In the genomic region with DNA sequence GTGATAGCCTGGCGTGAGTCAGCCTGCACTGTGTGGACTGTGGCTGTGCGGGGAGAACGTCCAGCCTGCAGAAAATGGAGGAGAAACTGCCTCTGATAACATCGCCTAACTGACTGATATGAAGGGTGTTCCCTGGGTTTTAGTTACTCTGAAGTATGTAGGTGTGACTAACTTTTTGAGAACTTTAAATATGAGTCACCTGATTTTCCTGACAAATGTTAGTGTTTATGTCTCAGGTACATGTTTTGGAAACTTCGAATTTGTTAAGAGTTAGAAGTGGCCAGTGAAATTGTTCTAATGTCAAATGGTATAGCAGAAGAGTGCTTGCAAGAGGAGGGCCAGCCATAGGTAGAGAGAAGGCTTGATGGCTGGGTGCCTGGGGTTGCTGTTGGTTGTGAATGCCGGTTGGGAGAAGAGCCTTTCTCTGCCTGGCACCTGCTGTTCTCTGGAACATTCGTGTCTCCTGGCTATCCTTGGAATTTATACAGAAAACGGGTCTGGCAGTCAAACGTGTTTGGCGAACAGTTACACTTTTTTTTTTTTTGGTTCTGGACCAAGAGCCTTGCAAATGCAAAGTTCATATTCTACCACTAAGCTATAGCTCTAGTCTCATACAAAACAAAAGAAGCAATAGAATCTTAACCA, we compare ENCODE assay signal across 23 mouse cellular contexts. TPM values are rescaled to one million over a fixed set of nuclear protein-coding genes. Genes with fewer than 3 reads are reported as not detected.
A peak's percentile ranks its signal among the peaks of the same experiment; 100 is the strongest.
DNase-seq lines count a peak whose midpoint lies in the region; ATAC-seq and TF ChIP-seq lines count a peak whose summit lies in the region.
"Had no signal": no experiment of that assay in that cellular context is flagged by ENCODE, and none has a peak within 500 bp of the region (broad histone marks: within the 10 kb centered on the region; RNA-seq: fewer than 3 reads in every experiment).

No protein-coding gene starts in this region.

- TF ChIP-seq POLR2A in liver, adult 2 months (IDR thresholded peaks at IDR 0.05; ENCODE audit: extremely low read depth, insufficient read depth, low read length) = no peak
- TF ChIP-seq POLR2A in small intestine, adult 2 months (IDR thresholded peaks at IDR 0.05; ENCODE audit: low read depth, low read length) = no peak

- no peak overlapping the region for H3K4me2 ChIP-seq in forebrain, embryonic 14.5 days (ENCODE audit: low read length)
- H3K4me2 ChIP-seq in forebrain, embryonic 16.5 days (ENCODE audit: low read length) = no peak overlapping the region
- no peak overlapping the region for H3K4me2 ChIP-seq in liver, embryonic 11.5 days
- no peak overlapping the region for H3K4me2 ChIP-seq in midbrain, embryonic 13.5 days (replicated peaks)
- H3K4me2 ChIP-seq: embryonic facial prominence, embryonic 15.5 days; hindbrain, embryonic 12.5 days; kidney, embryonic 15.5 days; liver, embryonic 12.5 days; midbrain, embryonic 15.5 days; neural tube, embryonic 13.5 days had no signal

- no peak overlapping the region for H3K27ac ChIP-seq in forebrain, embryonic 14.5 days (ENCODE audit: low read depth, low read length)
- no peak overlapping the region for H3K27ac ChIP-seq in forebrain, embryonic 16.5 days (ENCODE audit: low read length)
- H3K27ac ChIP-seq in liver, adult 2 months (replicated peaks; ENCODE audit: insufficient read depth, low read depth, low read length) = no peak overlapping the region
- no peak overlapping the region for H3K27ac ChIP-seq in liver, embryonic 11.5 days (ENCODE audit: low read depth, low read length)
- peak overlapping the region; percentile 71; the same call in 1 of the 2 replicates for H3K27ac ChIP-seq in small intestine, adult 2 months (ENCODE audit: insufficient read depth, low read depth, low read length)
- no peak overlapping the region for H3K27ac ChIP-seq in midbrain, embryonic 13.5 days
- H3K27ac ChIP-seq: embryonic facial prominence, embryonic 15.5 days; gastrocnemius, adult 2 months; hindbrain, embryonic 12.5 days; kidney, embryonic 15.5 days; layer of hippocampus, adult 2 months; liver, embryonic 12.5 days; midbrain, embryonic 15.5 days; neural tube, embryonic 13.5 days had no signal

- 65% methylated on average over 10 of the region's 10 CpGs for WGBS in forebrain, embryonic 14.5 days
- WGBS in forebrain, embryonic 16.5 days = 53% methylated on average over 10 of the region's 10 CpGs
- 36% methylated on average over 10 of the region's 10 CpGs for WGBS in liver, adult 2 months
- 57% methylated on average over 10 of the region's 10 CpGs for WGBS in liver, embryonic 11.5 days
- 25% methylated on average over 10 of the region's 10 CpGs for WGBS in small intestine, adult 2 months
- 72% methylated on average over 10 of the region's 10 CpGs for WGBS in midbrain, embryonic 13.5 days

- peak; percentile 15 for DNase-seq in forebrain, embryonic 14.5 days (ENCODE audit: low spot score)
- DNase-seq in liver, adult 2 months (ENCODE audit: extremely low read depth, low read depth, low spot score) = peak; percentile 82
- DNase-seq in liver, embryonic 11.5 days (ENCODE audit: low spot score) = no peak
- DNase-seq in adipocyte (ENCODE audit: low spot score) = peak; percentile 34
- DNase-seq in layer of hippocampus, adult 18-20 months (ENCODE audit: low spot score in 2 of 2) = no peak
- DNase-seq: cerebellum, adult 9-10 months; gastrocnemius, adult 2 months; lung, adult 18-20 months; lung, postnatal 36 days; retina, postnatal 1 day; thymus, adult 2 months had no signal

- 0 out of 2 replicates have a peak, but pooled peaks cover 12% of the 10 kb centered on the region for H3K36me3 ChIP-seq in forebrain, embryonic 14.5 days (ENCODE audit: control insufficient read depth, insufficient read depth, low read length)
- H3K36me3 ChIP-seq in forebrain, embryonic 16.5 days (ENCODE audit: control insufficient read depth, insufficient read depth) = no peaks in the 10 kb centered on the region
- no peaks in the 10 kb centered on the region for H3K36me3 ChIP-seq in liver, adult 2 months (ENCODE audit: control insufficient read depth, insufficient read depth, low read length)
- H3K36me3 ChIP-seq in liver, embryonic 11.5 days (ENCODE audit: control insufficient read depth, insufficient read depth, low read length) = no peaks in the 10 kb centered on the region
- H3K36me3 ChIP-seq in small intestine, adult 2 months (ENCODE audit: control insufficient read depth, insufficient read depth, low read length) = peaks cover 10% of the 10 kb centered on the region
- H3K36me3 ChIP-seq in midbrain, embryonic 13.5 days = peaks cover 22% of the 10 kb centered on the region
- H3K36me3 ChIP-seq: embryonic facial prominence, embryonic 15.5 days; liver, embryonic 12.5 days; midbrain, embryonic 15.5 days had no signal

- TF ChIP-seq CTCF in liver, adult 2 months (IDR thresholded peaks at IDR 0.05; ENCODE audit: low read depth, low read length) = no peak
- no peak for TF ChIP-seq CTCF in small intestine, adult 2 months (IDR thresholded peaks at IDR 0.05; ENCODE audit: extremely low read depth, insufficient read length, insufficient replicate concordance, low read depth, low read length)

- H3K9me3 ChIP-seq in forebrain, embryonic 14.5 days (replicated peaks; ENCODE audit: control insufficient read depth, low read length) = no peaks in the 10 kb centered on the region
- no peaks in the 10 kb centered on the region for H3K9me3 ChIP-seq in forebrain, embryonic 16.5 days (ENCODE audit: control insufficient read depth, low read length)
- H3K9me3 ChIP-seq in liver, embryonic 11.5 days (ENCODE audit: control insufficient read depth, low read length) = no peaks in the 10 kb centered on the region
- no peaks in the 10 kb centered on the region for H3K9me3 ChIP-seq in midbrain, embryonic 13.5 days
- H3K9me3 ChIP-seq: embryonic facial prominence, embryonic 15.5 days; hindbrain, embryonic 12.5 days; kidney, embryonic 15.5 days; liver, embryonic 12.5 days; midbrain, embryonic 15.5 days; neural tube, embryonic 13.5 days had no signal

- peaks cover 6% of the 10 kb centered on the region; the same call in 1 of the 2 replicates for H3K79me2 ChIP-seq in liver, adult 2 months (ENCODE audit: control insufficient read depth, insufficient read depth, low read length)

- H3K4me3 ChIP-seq in forebrain, embryonic 14.5 days (ENCODE audit: low read depth, low read length) = no peak overlapping the region
- H3K4me3 ChIP-seq in forebrain, embryonic 16.5 days (replicated peaks; ENCODE audit: low read length) = no peak overlapping the region
- H3K4me3 ChIP-seq in liver, adult 2 months (ENCODE audit: insufficient read depth, low read depth, low read length) = no peak overlapping the region
- no peak overlapping the region for H3K4me3 ChIP-seq in liver, embryonic 11.5 days (ENCODE audit: low read depth, low read length)
- H3K4me3 ChIP-seq in small intestine, adult 2 months (ENCODE audit: low read depth, low read length) = no peak overlapping the region
- H3K4me3 ChIP-seq in midbrain, embryonic 13.5 days (replicated peaks) = no peak overlapping the region
- H3K4me3 ChIP-seq: embryonic facial prominence, embryonic 15.5 days; gastrocnemius, adult 2 months; hindbrain, embryonic 12.5 days; kidney, embryonic 15.5 days; layer of hippocampus, adult 2 months; liver, embryonic 12.5 days; midbrain, embryonic 15.5 days; neural tube, embryonic 13.5 days had no signal

- no peaks in the 10 kb centered on the region; the same call in 1 of the 2 replicates for H3K27me3 ChIP-seq in forebrain, embryonic 14.5 days (replicated peaks; ENCODE audit: control insufficient read depth, insufficient read depth, low read length)
- H3K27me3 ChIP-seq in forebrain, embryonic 16.5 days (replicated peaks; ENCODE audit: control insufficient read depth, insufficient read depth, low read length) = no peaks in the 10 kb centered on the region; the same call in 1 of the 2 replicates
- H3K27me3 ChIP-seq in liver, adult 2 months (ENCODE audit: control insufficient read depth, insufficient read depth, low read length) = no peaks in the 10 kb centered on the region
- H3K27me3 ChIP-seq in liver, embryonic 11.5 days (replicated peaks; ENCODE audit: control insufficient read depth, insufficient read depth, low read length) = peaks cover 14% of the 10 kb centered on the region
- H3K27me3 ChIP-seq in small intestine, adult 2 months (ENCODE audit: control insufficient read depth, insufficient read depth, low read length) = no peaks in the 10 kb centered on the region
- peaks cover 10% of the 10 kb centered on the region for H3K27me3 ChIP-seq in midbrain, embryonic 13.5 days

- H3K9ac ChIP-seq in forebrain, embryonic 14.5 days (ENCODE audit: low read length) = no peak overlapping the region
- no peak overlapping the region for H3K9ac ChIP-seq in forebrain, embryonic 16.5 days (replicated peaks; ENCODE audit: low read depth, low read length)
- no peak overlapping the region for H3K9ac ChIP-seq in liver, adult 2 months (ENCODE audit: low read depth, low read length)
- H3K9ac ChIP-seq in liver, embryonic 11.5 days (ENCODE audit: low read depth, low read length) = no peak overlapping the region
- no peak overlapping the region for H3K9ac ChIP-seq in midbrain, embryonic 13.5 days (replicated peaks)
- H3K9ac ChIP-seq: embryonic facial prominence, embryonic 15.5 days; hindbrain, embryonic 12.5 days; kidney, embryonic 15.5 days; liver, embryonic 12.5 days; midbrain, embryonic 15.5 days; neural tube, embryonic 13.5 days had no signal

- H3K4me1 ChIP-seq in forebrain, embryonic 14.5 days (ENCODE audit: control insufficient read depth, insufficient read depth, low read length) = peaks cover 8% of the 10 kb centered on the region
- peaks cover 20% of the 10 kb centered on the region for H3K4me1 ChIP-seq in forebrain, embryonic 16.5 days (replicated peaks; ENCODE audit: control insufficient read depth, insufficient read depth, low read length)
- H3K4me1 ChIP-seq in liver, adult 2 months (ENCODE audit: control insufficient read depth, insufficient read depth, low read length) = peaks cover 11% of the 10 kb centered on the region
- peaks cover 9% of the 10 kb centered on the region for H3K4me1 ChIP-seq in liver, embryonic 11.5 days (replicated peaks; ENCODE audit: control insufficient read depth, insufficient read depth, low read length)
- peaks cover 12% of the 10 kb centered on the region for H3K4me1 ChIP-seq in small intestine, adult 2 months (ENCODE audit: control insufficient read depth, insufficient read depth, insufficient read length, low read length)
- H3K4me1 ChIP-seq in midbrain, embryonic 13.5 days (replicated peaks) = peaks cover 15% of the 10 kb centered on the region

- no peak for ATAC-seq in forebrain, embryonic 14.5 days
- ATAC-seq in forebrain, embryonic 16.5 days = no peak
- no peak for ATAC-seq in liver, embryonic 11.5 days (replicated peaks; ENCODE audit: low FRiP score)
- ATAC-seq in midbrain, embryonic 13.5 days = no peak
- ATAC-seq: CD4-positive, CD25-positive, alpha-beta regulatory T cell, adult 4 months; inflammation-experienced regulatory T-cells, adult 6 months; liver, embryonic 12.5 days; midbrain, embryonic 15.5 days had no signal

RNA-seq across cellular contexts. Expression of a gene that starts 4.9 kb away (rescaled TPM):
- polyA plus RNA-seq in forebrain, embryonic 14.5 days (2014; fragmentation: Nextera tagmentation; extraction: Ambion mirVana) = 5.0 and 5.6 TPM in 2 replicates
- polyA plus RNA-seq in forebrain, embryonic 16.5 days (2015; fragmentation: Nextera tagmentation; extraction: Ambion mirVana) = 6.1 and 6.2 TPM in 2 replicates
- total RNA-seq in liver, adult 2 months (2014; rRNA removed) = 1.7 and 3.4 TPM in 2 replicates
- polyA plus RNA-seq in liver, adult 2 months (2012; rRNA removed) = 5.3 and 5.9 TPM in 2 replicates
- 6.0 and 6.1 TPM in 2 replicates for polyA plus RNA-seq in liver, embryonic 11.5 days (2014; fragmentation: Nextera tagmentation; extraction: Ambion mirVana)
- polyA plus RNA-seq in small intestine, adult 2 months (2012; rRNA removed) = 18.2 and 55.5 TPM in 2 replicates
- polyA plus RNA-seq in midbrain, embryonic 13.5 days (2015; fragmentation: Nextera tagmentation; extraction: Ambion mirVana) = 7.0 and 7.9 TPM in 2 replicates
- total RNA-seq in layer of hippocampus, adult 18-20 months (2021) = 1 to 10 TPM; 4.0 to 5.0 TPM

Comparison
In these comparisons a context has a peak if more than half of its experiments do, and no peak if none do; other contexts are left out.
1. DNase-seq: peak in forebrain, embryonic 14.5 days (single experiment), liver, adult 2 months (single experiment) and adipocyte (single experiment); none in liver, embryonic 11.5 days (single experiment) and layer of hippocampus, adult 18-20 months (0 of 2).